Mouse (Mus musculus) lung, embryonic 15.5 days (tissue): ENCODE data around the gene Ppm1m. TPM values are rescaled to one million over a fixed set of nuclear protein-coding genes. Genes with fewer than 3 reads are reported as not detected.

ENCODE experiments used
- ATAC-seq: fragments of 200-750 bp; cut with Nextera tagmentation; 2 replicates; pipeline ENCODE4 v1.8.0; 2017; ENCODE audit warnings: moderate number of reproducible peaks, borderline replicate concordance; ENCODE audit not compliant: low FRiP score, low TSS enrichment; ENCODE audit errors: extremely low read depth
- H3K27ac ChIP-seq: fragments of 300-500 bp; sonication (generic); 2 replicates; pipeline ENCODE4 v1.5.1; 2015; ENCODE audit warnings: moderate library complexity, mild to moderate bottlenecking, inconsistent platforms
- H3K27me3 ChIP-seq: fragments of 300-500 bp; sonication (generic); 2 replicates; pipeline ENCODE4 v1.6.1; 2015; ENCODE audit warnings: inconsistent platforms
- H3K36me3 ChIP-seq: fragments of 300-500 bp; sonication (generic); 2 replicates; pipeline ENCODE4 v1.6.1; 2015; ENCODE audit warnings: inconsistent platforms
- H3K4me1 ChIP-seq: fragments of 300-500 bp; sonication (generic); 2 replicates; pipeline ENCODE4 v1.6.1; 2015; ENCODE audit warnings: inconsistent platforms
- H3K4me2 ChIP-seq: fragments of 300-500 bp; sonication (generic); 2 replicates; pipeline ENCODE4 v1.6.1; 2015; ENCODE audit warnings: inconsistent platforms, mild to moderate bottlenecking, moderate library complexity
- H3K4me3 ChIP-seq: fragments of 300-500 bp; sonication (generic); 2 replicates; pipeline ENCODE4 v1.5.1; 2015; ENCODE audit warnings: mild to moderate bottlenecking, inconsistent platforms
- H3K9ac ChIP-seq: fragments of 300-500 bp; sonication (generic); 2 replicates; pipeline ENCODE4 v1.6.1; 2015; ENCODE audit warnings: inconsistent platforms
- H3K9me3 ChIP-seq: fragments of 300-500 bp; sonication (generic); 2 replicates; pipeline ENCODE4 v1.6.1; 2016; ENCODE audit warnings: inconsistent platforms
- WGBS: fragments of 180-500 bp; shearing (Covaris S2); methylation state at CpG from one replicate; pipeline ENCODE4 v1.1.7; 2015; 5-methylcytosine and 5-hydroxymethylcytosine counted together
- polyA plus RNA-seq: library from polyadenylated mRNA; unstranded; fragments of >200 nt; fragmentation: Nextera tagmentation; extraction: Ambion mirVana; gene quantifications from 2 replicates; pipeline ENCODE4 v1.2.1, GENCODE M21; 2015

Ppm1m gene
- polyA plus RNA-seq, 1 experiment from 2014 or later, result 62.8 TPM

- Histone ChIP-seq H3K4me3 (no peak overlapping the region), H3K27ac (no peak overlapping the region), H3K27me3 (no peaks in the 10 kb centered on the region), H3K4me2 (no peak overlapping the region), H3K9me3 (no peaks in the 10 kb centered on the region), H3K9ac (no peak overlapping the region), H3K4me1 (peaks cover 10% of the 10 kb centered on the region), H3K36me3 (peaks cover 33% of the 10 kb centered on the region)
- ATAC-seq, result no peak
- WGBS, result 80% methylated on average over 6 of the region's 6 CpGs
Observed at GRCm38 (mm10) chr9:106215341-106216125, 16.0 kb upstream of the Ppm1m start.

DNA sequence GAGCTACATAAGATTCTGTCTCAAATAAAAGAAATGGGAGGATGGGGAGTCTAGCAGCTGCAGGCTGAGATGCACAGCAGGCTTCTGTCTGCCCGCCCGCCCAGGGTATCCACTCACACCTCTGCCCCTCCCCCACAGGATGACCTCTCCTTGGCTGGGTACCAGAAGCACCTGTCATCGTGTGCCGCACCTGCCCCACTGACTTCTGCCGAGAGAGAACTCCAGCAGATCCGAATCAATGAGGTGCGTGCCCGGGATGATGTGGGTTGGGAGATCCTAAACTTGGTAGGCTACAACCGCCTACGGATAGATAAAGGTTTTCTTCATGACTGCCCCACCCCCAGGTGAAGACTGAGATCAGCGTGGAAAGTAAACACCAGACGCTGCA is 13.0 kb upstream of the Ppm1m start:
- Histone ChIP-seq H3K4me1 (peaks cover 15% of the 10 kb centered on the region), H3K4me2 (no peak overlapping the region)
- WGBS, result 62% methylated on average over 12 of the region's 12 CpGs

DNA sequence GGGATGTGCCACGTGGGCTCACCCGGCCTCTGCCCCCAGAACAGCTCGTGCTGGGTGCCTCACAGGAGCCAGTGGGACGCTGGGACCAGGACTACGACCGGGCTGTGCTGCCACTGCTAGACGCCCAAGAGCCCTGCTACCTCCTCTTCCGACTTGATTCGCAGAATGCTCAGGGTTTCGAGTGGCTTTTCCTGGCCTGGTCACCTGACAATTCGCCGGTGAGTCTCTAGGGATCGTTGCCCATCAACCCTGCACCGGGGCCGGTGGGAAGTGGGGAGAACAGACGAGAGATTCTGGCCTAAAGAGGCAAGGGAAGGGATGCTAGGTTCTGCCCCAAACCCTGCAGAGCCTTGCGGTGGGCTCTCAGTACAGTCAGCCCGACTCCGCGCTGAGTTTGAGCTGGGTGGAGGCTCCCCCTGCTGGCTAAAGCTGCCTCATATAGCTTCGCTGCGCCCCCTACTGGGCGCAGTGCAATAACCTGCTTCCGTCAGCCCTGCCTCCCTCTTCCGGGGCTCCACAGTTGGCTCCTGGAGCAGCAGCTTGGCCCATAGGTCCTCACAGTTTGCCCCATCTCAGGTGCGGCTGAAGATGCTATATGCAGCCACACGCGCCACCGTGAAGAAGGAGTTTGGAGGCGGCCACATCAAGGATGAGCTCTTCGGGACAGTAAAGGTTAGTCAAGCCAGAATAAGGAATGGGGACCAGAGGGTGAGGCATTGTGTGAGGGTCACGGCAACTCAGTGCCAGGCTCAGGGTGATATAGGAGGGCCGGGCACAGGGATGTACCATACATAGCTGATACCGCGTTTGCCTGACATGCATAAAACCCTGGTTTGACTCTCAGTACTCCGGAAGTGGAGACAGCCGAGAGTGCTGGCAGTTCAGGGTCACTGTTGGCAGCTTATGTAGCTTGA is 12.4 kb upstream of the Ppm1m start:
- 21% methylated on average over 37 of the region's 37 CpGs for WGBS
- H3K4me1 ChIP-seq, result peaks cover 15% of the 10 kb centered on the region
- H3K9ac ChIP-seq, result peak overlapping the region; percentile 32; the same call in 1 of the 2 replicates
- peak; percentile 76 for ATAC-seq
- peak overlapping the region; percentile 25 for H3K4me3 ChIP-seq
- H3K9me3 ChIP-seq, result no peaks in the 10 kb centered on the region
- H3K27me3 ChIP-seq, result no peaks in the 10 kb centered on the region
- peak overlapping the region; percentile 81 for H3K27ac ChIP-seq
- H3K4me2 ChIP-seq, result peak overlapping the region; percentile 54
- peaks cover 33% of the 10 kb centered on the region for H3K36me3 ChIP-seq

More for the DNA sequence above, 13.0 kb upstream of the Ppm1m start:
- Histone ChIP-seq H3K9ac (no peak overlapping the region), H3K9me3 (no peaks in the 10 kb centered on the region), H3K36me3 (peaks cover 33% of the 10 kb centered on the region), H3K4me3 (no peak overlapping the region), H3K27me3 (no peaks in the 10 kb centered on the region), H3K27ac (no peak overlapping the region)
- ATAC-seq, result no peak

GRCm38 (mm10) chr9:106210853-106211609 is 11.5 kb upstream of the Ppm1m start:
- peak overlapping the region; percentile 81 for H3K27ac ChIP-seq
- peaks cover 33% of the 10 kb centered on the region for H3K36me3 ChIP-seq
- H3K4me1 ChIP-seq, result peaks cover 20% of the 10 kb centered on the region
- 59% methylated on average over 9 of the region's 9 CpGs for WGBS
- H3K4me3 ChIP-seq, result peak overlapping the region; percentile 25; the same call in 1 of the 2 replicates
- H3K4me2 ChIP-seq, result peak overlapping the region; percentile 54
- peak; percentile 16; the same call in 1 of the 2 replicates for ATAC-seq
- no peaks in the 10 kb centered on the region for H3K9me3 ChIP-seq
- H3K9ac ChIP-seq, result peak overlapping the region; percentile 32; the same call in 1 of the 2 replicates
- H3K27me3 ChIP-seq, result no peaks in the 10 kb centered on the region

GRCm38 (mm10) chr9:106209954-106210353 is 10.4 kb upstream of the Ppm1m start:
- Histone ChIP-seq H3K36me3 (peaks cover 27% of the 10 kb centered on the region), H3K27me3 (no peaks in the 10 kb centered on the region), H3K4me3 (no peak overlapping the region), H3K4me1 (peaks cover 25% of the 10 kb centered on the region), H3K27ac (no peak overlapping the region), H3K9me3 (no peaks in the 10 kb centered on the region), H3K4me2 (no peak overlapping the region), H3K9ac (no peak overlapping the region)
- no peak for ATAC-seq
- WGBS, result 88% methylated on average over 4 of the region's 4 CpGs

DNA sequence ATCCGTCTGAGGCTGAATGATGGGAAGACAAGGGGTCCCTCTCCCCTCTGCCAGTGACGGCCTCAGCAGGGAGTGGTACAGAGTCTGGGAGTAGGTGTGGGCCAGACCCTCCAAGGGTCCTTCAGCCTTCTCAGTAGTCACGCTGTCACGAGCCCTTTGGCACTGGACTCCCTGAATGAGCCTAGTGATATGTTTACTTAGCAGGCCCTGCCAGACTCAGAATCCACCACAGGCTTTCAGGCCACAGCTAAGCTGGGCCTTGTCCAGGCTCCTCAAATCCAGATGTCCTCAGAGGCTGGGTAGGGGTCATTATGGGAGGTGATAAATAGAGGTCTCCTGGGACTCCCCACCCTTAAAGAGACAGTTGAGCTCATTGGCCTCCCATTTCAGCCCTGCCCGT is 8.6 kb upstream of the Ppm1m start:
- ATAC-seq, result no peak
- H3K27ac ChIP-seq, result no peak overlapping the region
- no peak overlapping the region for H3K4me3 ChIP-seq
- H3K4me2 ChIP-seq, result no peak overlapping the region
- H3K9ac ChIP-seq, result no peak overlapping the region
- peaks cover 9% of the 10 kb centered on the region; the same call in 1 of the 2 replicates for H3K36me3 ChIP-seq
- peaks cover 41% of the 10 kb centered on the region for H3K4me1 ChIP-seq
- 71% methylated on average over 5 of the region's 5 CpGs for WGBS
- no peaks in the 10 kb centered on the region for H3K9me3 ChIP-seq
- H3K27me3 ChIP-seq, result no peaks in the 10 kb centered on the region

GRCm38 (mm10) chr9:106206515-106206914 is 7.0 kb upstream of the Ppm1m start:
- H3K27me3 ChIP-seq, result no peaks in the 10 kb centered on the region
- H3K9me3 ChIP-seq, result no peaks in the 10 kb centered on the region
- no peak overlapping the region for H3K27ac ChIP-seq
- no peaks in the 10 kb centered on the region for H3K36me3 ChIP-seq
- H3K4me3 ChIP-seq, result no peak overlapping the region
- peaks cover 34% of the 10 kb centered on the region for H3K4me1 ChIP-seq
- no peak for ATAC-seq
- H3K9ac ChIP-seq, result no peak overlapping the region
- no peak overlapping the region for H3K4me2 ChIP-seq
- WGBS, result 76% methylated on average over 2 of the region's 2 CpGs

- Histone ChIP-seq H3K4me2 (no peak overlapping the region), H3K36me3 (no peaks in the 10 kb centered on the region), H3K9ac (no peak overlapping the region), H3K9me3 (no peaks in the 10 kb centered on the region), H3K4me1 (peaks cover 31% of the 10 kb centered on the region), H3K4me3 (no peak overlapping the region), H3K27ac (no peak overlapping the region), H3K27me3 (no peaks in the 10 kb centered on the region)
- 66% methylated on average over 7 of the region's 7 CpGs for WGBS
- ATAC-seq, result no peak
Observed at GRCm38 (mm10) chr9:106205713-106206290, 6.3 kb upstream of the Ppm1m start.

- no peaks in the 10 kb centered on the region for H3K36me3 ChIP-seq
- no peaks in the 10 kb centered on the region for H3K9me3 ChIP-seq
- 54% methylated on average over 7 of the region's 7 CpGs for WGBS
- H3K27me3 ChIP-seq, result no peaks in the 10 kb centered on the region
- H3K27ac ChIP-seq, result peak overlapping the region; percentile 32; the same call in 1 of the 2 replicates
- H3K9ac ChIP-seq, result peak overlapping the region; percentile 68
- no peak for ATAC-seq
- H3K4me2 ChIP-seq, result peak overlapping the region; percentile 65
- H3K4me3 ChIP-seq, result peak overlapping the region; percentile 53
- H3K4me1 ChIP-seq, result peaks cover 40% of the 10 kb centered on the region
Observed at GRCm38 (mm10) chr9:106203990-106204851, 4.7 kb upstream of the Ppm1m start.

DNA sequence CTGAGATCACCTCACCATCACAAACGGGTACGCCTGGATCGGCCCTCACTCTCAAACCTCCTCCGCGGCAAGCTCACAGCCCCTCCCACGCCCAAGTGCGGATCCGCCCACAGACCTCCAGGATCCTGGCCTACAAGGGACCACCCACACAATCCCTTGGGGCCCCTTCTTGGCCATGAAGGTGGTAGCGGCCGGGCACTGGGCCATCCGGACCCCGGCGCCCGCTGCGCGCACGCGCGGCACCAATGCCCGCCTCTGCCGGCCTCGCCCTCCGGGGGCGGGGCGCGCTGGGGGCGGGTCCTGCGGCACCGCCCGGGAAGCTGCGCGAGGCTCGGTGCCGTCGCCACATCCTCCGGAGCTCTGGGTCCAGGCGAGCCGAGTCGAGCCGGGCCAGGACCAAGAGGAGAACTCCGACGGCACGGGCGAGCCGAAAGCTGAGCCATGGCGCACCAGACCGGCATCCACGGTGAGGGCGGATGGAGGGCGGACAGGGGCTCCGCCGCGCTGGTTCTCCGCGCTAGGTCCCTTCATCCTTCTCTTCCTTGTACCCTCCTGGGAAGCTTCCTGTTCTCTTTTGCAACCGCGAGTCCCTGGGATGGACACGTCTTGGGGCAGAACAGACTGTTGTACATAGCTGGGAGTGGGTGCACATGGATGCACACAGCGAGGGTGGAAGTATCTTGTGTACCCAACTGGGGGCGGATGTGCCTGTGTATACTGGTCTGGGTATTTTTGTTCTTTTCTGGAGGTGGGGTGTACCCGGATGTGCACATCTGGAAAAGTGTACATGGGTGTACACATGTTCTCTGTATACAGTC is 3.5 kb upstream of the Ppm1m start, which contains the start of gene Twf2:
TSS of gene Twf2 (plus strand) at position 290 of the 818 bp plus-strand sequence.
- ATAC-seq, result peak; percentile 87
- Histone ChIP-seq H3K36me3 (no peaks in the 10 kb centered on the region), H3K27me3 (no peaks in the 10 kb centered on the region), H3K4me1 (peaks cover 38% of the 10 kb centered on the region), H3K9ac (peak within 1 kb of the TSS; percentile 68), H3K27ac (peak within 1 kb of the TSS; percentile 57), H3K4me2 (peak within 1 kb of the TSS; percentile 65), H3K9me3 (no peaks in the 10 kb centered on the region), H3K4me3 (peak within 1 kb of the TSS; percentile 53)
- WGBS, result 2% methylated on average over 61 of the region's 61 CpGs
